Mouse (Mus musculus) CH12.LX (cell line): ENCODE results near the gene Sf3b3. TPM values are rescaled to one million over a fixed set of nuclear protein-coding genes. Genes with fewer than 3 reads are reported as not detected.

ENCODE experiments used
- DNase-seq: peaks from one replicate; pipeline ENCODE4 v3.0.0-alpha.2; 2013; ENCODE audit errors: extremely low read depth
- H3K27ac ChIP-seq: 2 replicates; pipeline ENCODE4 v1.5.1; 2012; ENCODE audit warnings: low read depth, mild to moderate bottlenecking, control low read depth, moderate library complexity; ENCODE audit not compliant: insufficient read depth
- H3K27me3 ChIP-seq: replicated peaks from 2 replicates; pipeline ENCODE3; 2012; ENCODE audit warnings: inconsistent platforms
- H3K36me3 ChIP-seq, 2 experiments: replicated peaks in 1 of 2; 2 replicates each; pipeline versions ENCODE3 to v1.6.1; 2012; ENCODE audit warnings: inconsistent platforms in 1 of 2, low read length in 1 of 2, mild to moderate bottlenecking in 1 of 2, mixed read lengths in 1 of 2, moderate library complexity in 1 of 2; ENCODE audit not compliant: control insufficient read depth in 1 of 2, insufficient read depth in 1 of 2
- H3K4me1 ChIP-seq, 2 experiments: 2 replicates each; pipeline ENCODE4 v1.6.1; 2012; ENCODE audit warnings: inconsistent platforms in 1 of 2, moderate library complexity in 1 of 2; ENCODE audit not compliant: insufficient read depth in 2 of 2, control insufficient read depth in 1 of 2
- H3K4me2 ChIP-seq: 2 replicates; pipeline ENCODE4 v1.6.1; 2012; ENCODE audit warnings: low read depth, mild to moderate bottlenecking, control low read depth; ENCODE audit not compliant: poor library complexity, insufficient read depth, severe bottlenecking
- H3K4me3 ChIP-seq, 3 experiments: fragments of 150-350 bp in 1 of 3; sonication (generic) in 1 of 3; replicated peaks in 1 of 3; 2 replicates each; pipeline versions ENCODE3 to v1.5.1; 2011 to 2012; ENCODE audit warnings: low read depth in 2 of 3, low read length in 2 of 3, mild to moderate bottlenecking in 2 of 3, moderate library complexity in 2 of 3, control low read depth in 1 of 3, improper control_type of control experiment in 1 of 3, inconsistent platforms in 1 of 3, mixed read lengths in 1 of 3; ENCODE audit not compliant: poor library complexity in 1 of 3
- H3K79me2 ChIP-seq: replicated peaks from 2 replicates; pipeline ENCODE4 v1.6.1; 2012; ENCODE audit warnings: mild to moderate bottlenecking, moderate library complexity; ENCODE audit not compliant: control insufficient read depth, poor library complexity, insufficient read depth, severe bottlenecking; ENCODE audit errors: extremely low read depth
- H3K9ac ChIP-seq: 2 replicates; pipeline ENCODE4 v1.6.1; 2012; ENCODE audit warnings: low read depth, mild to moderate bottlenecking, control low read depth, moderate library complexity; ENCODE audit not compliant: insufficient read depth
- H3K9me3 ChIP-seq: replicated peaks from 2 replicates; pipeline ENCODE3; 2012; ENCODE audit warnings: low read length, inconsistent platforms, mixed read lengths
- BHLHE40 ChIP-seq: IDR thresholded peaks from 2 replicates; pipeline ENCODE4 v1.6.1; 2011; ENCODE audit warnings: mild to moderate bottlenecking, low read depth, low read length, improper control_type of control experiment
- CHD1 ChIP-seq: IDR thresholded peaks from 2 replicates; pipeline ENCODE4 v1.6.1; 2012; ENCODE audit warnings: low read depth, low read length, improper control_type of control experiment, inconsistent platforms
- CTCF ChIP-seq, 2 experiments: IDR thresholded peaks in 1 of 2; conservative IDR thresholded peaks in 1 of 2; 2 replicates each; pipeline ENCODE4 v1.5.1; 2011 to 2012; ENCODE audit warnings: low read depth in 2 of 2, low read length in 2 of 2, improper control_type of control experiment in 1 of 2, inconsistent platforms in 1 of 2, mild to moderate bottlenecking in 1 of 2, moderate library complexity in 1 of 2
- ETS1 ChIP-seq: conservative IDR thresholded peaks from 2 replicates; pipeline ENCODE4 v1.6.1; 2012; ENCODE audit warnings: low read depth, mild to moderate bottlenecking, inconsistent platforms, low read length, improper control_type of control experiment, moderate library complexity
- KAT2A ChIP-seq: IDR thresholded peaks from 2 replicates; pipeline ENCODE4 v1.6.1; 2012; ENCODE audit warnings: low read length, improper control_type of control experiment, inconsistent platforms; ENCODE audit not compliant: insufficient replicate concordance
- MAZ ChIP-seq: IDR thresholded peaks from 2 replicates; pipeline ENCODE4 v1.6.1; 2012; ENCODE audit warnings: low read depth, mild to moderate bottlenecking, inconsistent platforms, low read length, improper control_type of control experiment, moderate library complexity
- MXI1 ChIP-seq: IDR thresholded peaks from 2 replicates; pipeline ENCODE4 v1.6.1; 2011; ENCODE audit warnings: mild to moderate bottlenecking, low read depth, low read length, improper control_type of control experiment
- MYC ChIP-seq: IDR thresholded peaks from 2 replicates; pipeline ENCODE4 v1.6.1; 2011; ENCODE audit warnings: low read depth, mild to moderate bottlenecking, improper control_type of control experiment, low read length
- RCOR1 ChIP-seq: conservative IDR thresholded peaks from 2 replicates; pipeline ENCODE4 v1.6.1; 2012; ENCODE audit warnings: low read depth, mild to moderate bottlenecking, inconsistent platforms, low read length, improper control_type of control experiment
- SIN3A ChIP-seq: IDR thresholded peaks from 2 replicates; pipeline ENCODE4 v1.6.1; 2012; ENCODE audit warnings: low read length, improper control_type of control experiment, inconsistent platforms
- SMC3 ChIP-seq: IDR thresholded peaks from 2 replicates; pipeline ENCODE4 v1.6.1; 2011; ENCODE audit warnings: low read depth, low read length, improper control_type of control experiment
- TBP ChIP-seq: conservative IDR thresholded peaks from 2 replicates; pipeline ENCODE4 v1.6.1; 2011; ENCODE audit warnings: low read depth, low read length, improper control_type of control experiment
- TCF12 ChIP-seq: IDR thresholded peaks from 2 replicates; pipeline ENCODE4 v1.6.1; 2014; ENCODE audit warnings: low read depth, mild to moderate bottlenecking, inconsistent platforms, low read length, improper control_type of control experiment
- USF2 ChIP-seq: conservative IDR thresholded peaks from 2 replicates; pipeline ENCODE4 v1.6.1; 2011; ENCODE audit warnings: low read depth, low read length, improper control_type of control experiment
- ZC3H11A ChIP-seq: IDR thresholded peaks from 2 replicates; pipeline ENCODE4 v1.6.1; 2012; ENCODE audit warnings: low read depth, mild to moderate bottlenecking, inconsistent platforms, low read length, improper control_type of control experiment
- dilution Hi-C: fragments of 300-500 bp; cut with MboI; formaldehyde crosslinking; loops from 2 replicates; pipeline ENCODE4 v1.14.3; 2020; ENCODE audit warnings: low sequenced_read_pairs; ENCODE audit not compliant: extremely low pct_unique_long_range_greater_than_20kb, extremely low pct_ligation_motif_present
- in situ Hi-C: fragments of 300-500 bp; cut with MboI; formaldehyde crosslinking; loops from 3 replicates; pipeline ENCODE4 v1.14.3; 2019; ENCODE audit warnings: low sequenced_read_pairs, low pct_ligation_motif_present, low pct_unique_long_range_greater_than_20kb, mixed read lengths
- polyA plus RNA-seq: library from polyadenylated mRNA; unstranded; fragments of >175 nt; gene quantifications from 2 replicates; pipeline ENCODE4 v1.2.1, GENCODE M21; 2012; ENCODE audit warnings: low read depth; ENCODE audit not compliant: insufficient read length
- total RNA-seq, 2 experiments: library from RNA; depleted of rRNA; stranded (reverse); fragments of 300-350 nt in 1 of 2; fragments of >200 nt in 1 of 2; gene quantifications; 2 replicates each; pipeline ENCODE4 v1.2.3; 2012 to 2014

Sf3b3 gene
- total and polyA plus RNA-seq, 3 experiments = 136 to 213 (median 137) TPM

- no peak overlapping the region for H3K27ac ChIP-seq
- dilution Hi-C loops = no loop called here
- no peak overlapping the region for H3K4me2 ChIP-seq
- peaks cover 80 to 89% of the 10 kb centered on the region in 2 experiments for H3K36me3 ChIP-seq
- H3K4me1 ChIP-seq = peaks cover 10 to 96% of the 10 kb centered on the region in 2 experiments; a peak in 3 of 4 replicates
- no peaks in the 10 kb centered on the region for H3K9me3 ChIP-seq
- peak; percentile 46 for DNase-seq
- no peaks in the 10 kb centered on the region for H3K27me3 ChIP-seq
- in situ Hi-C loops = loop anchor here (10.0 kb wide), 1 partner anchor 48 kb away; no protein-coding TSS in a partner anchor
- H3K4me3 ChIP-seq = no peak overlapping the region
- H3K9ac ChIP-seq = no peak overlapping the region
- TF ChIP-seq TCF12 (no peak), KAT2A (no peak), CHD1 (no peak), ZC3H11A (no peak), RCOR1 (no peak), SMC3 (no peak), USF2 (no peak), TBP (no peak), BHLHE40 (no peak), CTCF (conservative IDR thresholded peaks at IDR 0.05 in 1 of 2, IDR thresholded peaks at IDR 0.05 in 1 of 2; ENCODE audit: low read depth in 2 of 2, low read length in 2 of 2) (no peak)
- H3K79me2 ChIP-seq = peaks cover 7% of the 10 kb centered on the region
Observed at GRCm38 (mm10) chr8:110812349-110813080, 34.1 kb downstream of the Sf3b3 start.

GRCm38 (mm10) chr8:110811793-110812192, 34.8 kb downstream of the Sf3b3 start:
- dilution Hi-C loops = no loop called here
- H3K36me3 ChIP-seq = peaks cover 74 to 81% of the 10 kb centered on the region in 2 experiments
- H3K9ac ChIP-seq = no peak overlapping the region
- no peak overlapping the region for H3K27ac ChIP-seq
- peaks cover 10 to 93% of the 10 kb centered on the region in 2 experiments; a peak in 3 of 4 replicates for H3K4me1 ChIP-seq
- no peaks in the 10 kb centered on the region for H3K9me3 ChIP-seq
- H3K4me3 ChIP-seq = no peak overlapping the region
- no peak for DNase-seq
- no peak overlapping the region for H3K4me2 ChIP-seq
- H3K79me2 ChIP-seq = peaks cover 7% of the 10 kb centered on the region
- in situ Hi-C loops = loop anchor here (10.0 kb wide), 1 partner anchor 47 kb away; no protein-coding TSS in a partner anchor
- no peaks in the 10 kb centered on the region for H3K27me3 ChIP-seq
- TF ChIP-seq MAZ = no peak
- no peak for TF ChIP-seq ETS1
- TF ChIP-seq CTCF (conservative IDR thresholded peaks at IDR 0.05 in 1 of 2, IDR thresholded peaks at IDR 0.05 in 1 of 2; ENCODE audit: low read depth in 2 of 2, low read length in 2 of 2) = no peak
- TF ChIP-seq TCF12 = no peak
- no peak for TF ChIP-seq ZC3H11A
- TF ChIP-seq BHLHE40 = no peak
- TF ChIP-seq SIN3A = no peak
- TF ChIP-seq MXI1 = no peak
- no peak for TF ChIP-seq MYC
